Mouse (Mus musculus): ENCODE measurements around the gene Mprip.

GRCm38 (mm10) chr11:59737250-59737649, 76.1 kb downstream of the Mprip start:
- TF ChIP-seq CTCF (IDR thresholded peaks at IDR 0.05; ENCODE audit: borderline replicate concordance, control insufficient read depth, extremely low read depth, insufficient read depth, low read length, poor library complexity) (no peak), POLR2A (IDR thresholded peaks at IDR 0.05; ENCODE audit: control insufficient read depth, extremely low read depth, insufficient read depth, low read length, poor library complexity) (no peak)

Measured in thymus, adult 2 months (tissue).